Mouse (Mus musculus) thymus, adult 2 months (tissue): Measurements from ENCODE around the gene Clcn5. TPM values are rescaled to one million over a fixed set of nuclear protein-coding genes. Genes with fewer than 3 reads are reported as not detected.

Experiments used
- DNase-seq: peaks from one replicate; pipeline ENCODE4 v3.0.0; 2021
- H3K27ac ChIP-seq: fragments of 200-500 bp; 2 replicates; pipeline ENCODE4 v1.5.1; 2012; ENCODE audit warnings: low read length, control low read depth; ENCODE audit not compliant: control insufficient read depth, insufficient read depth
- H3K27me3 ChIP-seq: fragments of 200-500 bp; 2 replicates; pipeline ENCODE4 v1.6.1; 2012; ENCODE audit warnings: mild to moderate bottlenecking, low read length, moderate library complexity, mixed read lengths; ENCODE audit not compliant: control insufficient read depth, insufficient read depth
- H3K36me3 ChIP-seq: fragments of 200-500 bp; 2 replicates; pipeline ENCODE4 v1.6.1; 2012; ENCODE audit warnings: mild to moderate bottlenecking, low read length, moderate library complexity; ENCODE audit not compliant: control insufficient read depth, insufficient read depth
- H3K4me1 ChIP-seq: fragments of 200-500 bp; replicated peaks from 2 replicates; pipeline ENCODE4 v1.6.1; 2012; ENCODE audit warnings: low read length; ENCODE audit not compliant: control insufficient read depth, insufficient read depth
- H3K4me3 ChIP-seq: fragments of 200-500 bp; 2 replicates; pipeline ENCODE4 v1.5.1; 2012; ENCODE audit warnings: mild to moderate bottlenecking, low read length, control low read depth, moderate library complexity; ENCODE audit not compliant: control insufficient read depth, insufficient read depth
- CTCF ChIP-seq: fragments of 200-500 bp; IDR thresholded peaks from 2 replicates; pipeline ENCODE4 v1.5.1; 2012; ENCODE audit warnings: mild to moderate bottlenecking, control low read depth, low read length, moderate library complexity, borderline replicate concordance; ENCODE audit not compliant: control insufficient read depth, poor library complexity, insufficient read depth; ENCODE audit errors: extremely low read depth
- POLR2A ChIP-seq: fragments of 200-500 bp; IDR thresholded peaks from 2 replicates; pipeline ENCODE4 v1.6.1; 2012; ENCODE audit warnings: mild to moderate bottlenecking, low read length, control low read depth, moderate library complexity; ENCODE audit not compliant: control insufficient read depth, poor library complexity, insufficient read depth; ENCODE audit errors: extremely low read depth
- WGBS: fragments of 180-500 bp; shearing (Covaris S2); methylation state at CpG from one replicate; pipeline ENCODE4 v1.1.7; 2018; 5-methylcytosine and 5-hydroxymethylcytosine counted together
- polyA plus RNA-seq: library from polyadenylated mRNA; depleted of rRNA; stranded (reverse); fragments of >200 nt; gene quantifications from 2 replicates; pipeline ENCODE4 v1.2.3, GENCODE M21; 2012

Clcn5 gene
- polyA plus RNA-seq, 1 experiment: 3.2 TPM

DNA sequence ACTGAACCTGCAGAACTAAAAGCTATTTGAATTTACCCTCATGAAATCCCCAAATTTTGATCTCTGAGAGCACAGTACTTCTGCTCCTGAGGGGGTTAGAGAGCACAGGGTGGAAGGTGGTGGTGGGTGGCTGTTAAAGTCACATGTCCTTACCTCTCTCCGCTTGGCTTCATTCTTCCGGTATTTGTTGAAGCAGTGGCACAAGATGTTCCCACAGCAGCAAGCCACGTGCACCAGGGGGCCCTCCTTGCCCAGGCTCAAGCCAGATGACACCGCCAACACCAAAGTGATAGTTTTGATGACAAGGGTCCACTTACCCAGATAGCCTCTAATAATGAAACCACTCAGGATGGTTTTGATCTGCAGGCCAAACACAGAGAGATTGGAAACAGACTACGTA lies 149.0 kb downstream of the Clcn5 start:
- no peak for TF ChIP-seq POLR2A
- TF ChIP-seq CTCF: no peak
- no peak for DNase-seq
- Histone ChIP-seq H3K27ac (no peak overlapping the region), H3K4me3 (no peak overlapping the region), H3K4me1 (no peaks in the 10 kb centered on the region), H3K36me3 (no peaks in the 10 kb centered on the region), H3K27me3 (no peaks in the 10 kb centered on the region)
- 74% methylated on average over 5 of the region's 5 CpGs for WGBS

DNA sequence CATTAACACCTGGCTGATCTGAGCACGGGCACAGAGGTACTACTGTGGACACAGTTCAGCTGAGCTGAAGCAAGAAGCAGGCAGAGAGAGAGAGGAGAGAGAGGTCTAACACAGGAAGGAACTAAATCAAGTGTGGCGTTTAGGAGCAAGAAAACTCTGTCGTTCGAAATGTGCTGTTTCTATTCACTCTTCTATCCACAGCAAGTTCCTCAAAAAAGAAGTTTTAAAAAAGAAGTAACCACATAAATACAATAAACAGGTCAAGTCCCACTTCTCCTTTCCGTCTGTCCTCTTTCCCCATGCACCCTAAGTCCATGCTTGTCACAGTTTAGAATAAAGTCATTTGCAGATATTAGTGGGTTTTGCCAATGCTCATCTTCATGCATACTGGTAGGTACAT lies 150.4 kb downstream of the Clcn5 start:
- Histone ChIP-seq H3K36me3 (no peaks in the 10 kb centered on the region), H3K4me3 (no peak overlapping the region), H3K27me3 (no peaks in the 10 kb centered on the region), H3K27ac (no peak overlapping the region), H3K4me1 (no peaks in the 10 kb centered on the region)
- TF ChIP-seq POLR2A (no peak), CTCF (no peak)
- 41% methylated on average over 5 of the region's 5 CpGs for WGBS
- DNase-seq: no peak

GRCm38 (mm10) chrX:7157976-7158375 lies 161.2 kb downstream of the Clcn5 start:
- Histone ChIP-seq H3K27me3 (no peaks in the 10 kb centered on the region), H3K4me3 (no peak overlapping the region), H3K4me1 (no peaks in the 10 kb centered on the region), H3K27ac (no peak overlapping the region), H3K36me3 (no peaks in the 10 kb centered on the region)
- no peak for TF ChIP-seq CTCF
- no peak for TF ChIP-seq POLR2A
- WGBS: 98% methylated on average over 3 of the region's 3 CpGs
- DNase-seq: no peak

DNA sequence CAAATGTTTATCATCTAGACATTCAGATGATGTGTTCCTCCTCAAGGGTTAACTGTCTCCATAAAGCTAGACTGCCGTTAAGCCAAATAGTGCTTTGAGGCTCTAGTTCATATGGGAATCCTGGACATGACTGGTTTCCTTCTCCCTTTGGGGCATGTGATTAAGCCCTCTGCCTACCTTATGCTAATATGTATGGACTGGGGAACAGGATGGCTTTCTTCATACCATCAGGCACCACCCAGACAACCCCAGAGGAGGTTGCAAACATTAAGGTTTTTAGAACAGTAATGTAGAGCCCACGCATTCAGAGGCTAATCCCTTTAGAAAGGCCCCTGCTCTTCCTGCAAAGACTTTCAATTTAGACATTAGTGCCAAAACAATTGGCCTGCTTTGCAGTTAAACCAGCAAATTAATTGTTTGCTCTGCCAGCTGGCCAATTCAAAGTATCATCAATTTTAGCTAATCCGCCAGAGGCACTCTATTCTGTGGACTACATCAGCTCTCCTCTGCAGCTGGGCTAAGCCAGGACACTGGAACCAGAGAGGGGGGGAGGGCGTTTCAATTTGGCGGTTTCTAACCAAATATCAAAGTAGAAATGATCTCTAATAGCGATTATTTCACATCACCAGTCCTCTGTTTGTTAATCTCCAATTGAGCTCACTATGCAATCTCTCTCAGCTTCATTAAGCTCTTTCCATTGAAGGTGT lies 163.0 kb downstream of the Clcn5 start:
- Histone ChIP-seq H3K27ac (no peak overlapping the region), H3K4me1 (no peaks in the 10 kb centered on the region), H3K36me3 (no peaks in the 10 kb centered on the region), H3K4me3 (no peak overlapping the region), H3K27me3 (no peaks in the 10 kb centered on the region)
- no peak for DNase-seq
- no peak for TF ChIP-seq CTCF
- no peak for TF ChIP-seq POLR2A
- WGBS: 95% methylated on average over 6 of the region's 6 CpGs

DNA sequence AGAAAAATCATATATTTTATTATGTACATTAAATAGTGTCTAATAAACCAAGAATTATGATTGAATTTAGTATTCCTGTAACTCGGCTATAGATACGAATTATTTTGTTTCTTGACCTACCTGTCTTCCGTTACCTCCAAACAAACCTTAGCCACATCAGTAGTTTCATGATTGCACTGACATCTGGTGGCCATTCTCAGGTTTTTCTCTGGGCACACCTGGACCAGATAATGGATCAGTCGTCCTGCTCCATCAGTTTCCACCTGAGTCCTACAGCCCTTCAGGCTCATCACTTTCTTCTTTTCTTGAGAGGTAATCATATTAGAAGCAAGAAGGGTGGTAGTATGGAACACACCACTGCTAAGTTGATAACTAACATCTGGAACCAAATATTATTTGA lies 169.0 kb downstream of the Clcn5 start:
- H3K27me3 ChIP-seq: no peaks in the 10 kb centered on the region
- no peaks in the 10 kb centered on the region for H3K4me1 ChIP-seq
- no peak overlapping the region for H3K27ac ChIP-seq
- DNase-seq: no peak
- no peaks in the 10 kb centered on the region for H3K36me3 ChIP-seq
- WGBS: 82% methylated on average over 4 of the region's 4 CpGs
- TF ChIP-seq CTCF (no peak), POLR2A (no peak)
- no peak overlapping the region for H3K4me3 ChIP-seq

DNA sequence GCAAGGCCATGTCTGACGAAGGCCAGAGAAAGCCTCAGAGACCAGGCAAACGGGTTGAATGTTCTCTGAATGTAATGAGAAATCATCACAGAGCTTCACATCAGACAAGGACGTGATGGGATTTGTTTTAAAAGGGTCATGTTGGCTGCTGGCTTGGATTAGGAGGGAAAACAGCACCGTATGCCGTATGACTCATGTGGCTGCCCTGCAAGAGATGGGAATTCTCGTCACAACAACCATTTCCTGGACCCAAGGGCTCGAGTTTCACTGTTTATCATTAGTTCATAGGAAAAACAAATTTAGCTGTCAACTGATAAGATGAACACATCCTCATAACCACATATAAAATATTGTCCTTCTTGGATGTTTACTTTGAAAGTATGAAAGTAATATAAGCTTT lies 173.0 kb downstream of the Clcn5 start:
- H3K27me3 ChIP-seq: no peaks in the 10 kb centered on the region
- TF ChIP-seq CTCF (no peak), POLR2A (no peak)
- H3K4me3 ChIP-seq: no peak overlapping the region
- 90% methylated on average over 7 of the region's 7 CpGs for WGBS
- H3K4me1 ChIP-seq: no peaks in the 10 kb centered on the region
- H3K27ac ChIP-seq: no peak overlapping the region
- DNase-seq: no peak
- no peaks in the 10 kb centered on the region for H3K36me3 ChIP-seq
